Mouse (Mus musculus): ENCODE data around the gene Phtf1. TPM values are rescaled to one million over a fixed set of nuclear protein-coding genes. Genes with fewer than 3 reads are reported as not detected.

The Phtf1 gene
- polyA plus RNA-seq, 1 experiment, result 5.5 TPM

- H3K79me2 ChIP-seq (ENCODE audit: control insufficient read depth, insufficient read depth), result peaks cover 13% of the 10 kb centered on the region
- TF ChIP-seq POLR2AphosphoS2 (IDR thresholded peaks at IDR 0.05; ENCODE audit: insufficient read length, low read depth), result no peak
- TF ChIP-seq E2F4 (IDR thresholded peaks at IDR 0.05; ENCODE audit: insufficient read depth), result no peak
- no peak for TF ChIP-seq SRF (IDR thresholded peaks at IDR 0.05; ENCODE audit: control insufficient read depth, insufficient read length, low read depth)
- no peak for TF ChIP-seq POLR2A (IDR thresholded peaks at IDR 0.05; ENCODE audit: insufficient read length, low read depth)
- TF ChIP-seq TCF12 (IDR thresholded peaks at IDR 0.05; ENCODE audit: insufficient read depth, poor library complexity, severe bottlenecking), result no peak
- peaks cover 13% of the 10 kb centered on the region for H3K36me3 ChIP-seq (ENCODE audit: control insufficient read depth, insufficient read depth)
- no peak overlapping the region for H3K4me2 ChIP-seq (ENCODE audit: low read depth)
- H3K4me3 ChIP-seq, result no peak overlapping the region
- no peak overlapping the region for H3ac ChIP-seq (ENCODE audit: control insufficient read depth, insufficient read length)
- H3K27me3 ChIP-seq (ENCODE audit: control insufficient read depth, insufficient read depth, insufficient read length), result no peaks in the 10 kb centered on the region
These were observed 3.2 kb downstream of the Phtf1 start for GRCm38 (mm10) chr3:103971157-103971556.

DNA sequence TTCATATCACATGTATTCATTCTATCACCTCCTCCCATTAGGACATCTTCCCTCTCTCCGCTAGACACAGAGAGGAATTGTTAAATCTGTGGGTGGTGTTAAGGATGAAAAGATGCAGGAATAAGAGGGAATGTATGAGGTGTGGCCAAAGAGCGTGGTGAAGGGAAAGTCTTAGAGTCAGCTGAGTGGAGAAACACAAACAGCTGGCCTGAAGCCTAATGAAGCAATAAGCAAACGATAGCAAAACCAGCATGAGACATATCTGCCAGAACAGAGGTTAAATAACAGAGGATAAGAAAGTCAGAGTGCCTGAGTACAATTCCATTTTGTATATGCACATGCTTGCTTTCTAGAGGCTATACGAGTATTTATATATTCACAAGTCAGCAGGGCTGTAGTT lies 16.6 kb downstream of the Phtf1 start:
- Histone ChIP-seq H3K4me3 (no peak overlapping the region), H3K36me3 (ENCODE audit: control insufficient read depth, insufficient read depth) (peaks cover 19% of the 10 kb centered on the region), H3K27me3 (ENCODE audit: control insufficient read depth, insufficient read depth, insufficient read length) (no peaks in the 10 kb centered on the region), H3K4me2 (ENCODE audit: low read depth) (no peak overlapping the region), H3K79me2 (ENCODE audit: control insufficient read depth, insufficient read depth) (no peaks in the 10 kb centered on the region), H3ac (ENCODE audit: control insufficient read depth, insufficient read length) (no peak overlapping the region)
- TF ChIP-seq SRF (IDR thresholded peaks at IDR 0.05; ENCODE audit: control insufficient read depth, insufficient read length, low read depth) (no peak), MYOG (IDR thresholded peaks at IDR 0.05; ENCODE audit: control insufficient read depth in 1 of 3, insufficient read depth in 1 of 3, insufficient read length in 2 of 3, low read depth in 2 of 3) (no peak), TCF12 (IDR thresholded peaks at IDR 0.05; ENCODE audit: insufficient read depth, poor library complexity, severe bottlenecking) (no peak), REST (IDR thresholded peaks at IDR 0.05; ENCODE audit: insufficient read depth, insufficient read length) (no peak), MAX (IDR thresholded peaks at IDR 0.05; ENCODE audit: low read depth) (no peak), MYOD1 (IDR thresholded peaks at IDR 0.05; ENCODE audit: control insufficient read depth in 1 of 3, insufficient read length in 2 of 3, low read depth in 2 of 3) (no peak), POLR2AphosphoS2 (IDR thresholded peaks at IDR 0.05; ENCODE audit: insufficient read length, low read depth) (no peak), POLR2A (IDR thresholded peaks at IDR 0.05; ENCODE audit: insufficient read length, low read depth) (no peak), USF1 (IDR thresholded peaks at IDR 0.05; ENCODE audit: low read depth) (no peak), TCF3 (IDR thresholded peaks at IDR 0.05; ENCODE audit: insufficient read length, low read depth) (no peak), CEBPB (IDR thresholded peaks at IDR 0.05; ENCODE audit: insufficient read depth, poor library complexity, severe bottlenecking) (no peak), E2F4 (IDR thresholded peaks at IDR 0.05; ENCODE audit: insufficient read depth) (no peak)

DNA sequence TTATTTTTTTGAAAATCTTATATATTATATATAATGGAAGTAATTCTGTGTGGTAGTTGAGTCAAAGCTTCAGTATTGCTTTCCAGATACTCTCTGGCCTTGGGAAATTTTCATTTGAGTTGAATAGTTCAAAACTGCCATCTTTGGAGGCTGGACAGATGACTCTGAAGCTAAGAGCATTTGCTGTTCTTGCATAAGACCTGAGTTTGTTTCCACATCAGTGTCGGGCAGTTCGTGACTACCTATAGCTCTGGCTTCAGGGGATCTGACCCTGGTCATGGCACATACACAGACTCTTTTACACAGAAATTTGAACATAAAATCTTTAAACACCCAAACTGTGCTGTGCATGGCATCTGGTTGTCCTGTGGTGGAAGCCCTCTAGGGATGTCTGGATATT lies 17.3 kb downstream of the Phtf1 start:
- no peak overlapping the region for H3K4me2 ChIP-seq (ENCODE audit: low read depth)
- no peaks in the 10 kb centered on the region for H3K79me2 ChIP-seq (ENCODE audit: control insufficient read depth, insufficient read depth)
- no peak overlapping the region for H3ac ChIP-seq (ENCODE audit: control insufficient read depth, insufficient read length)
- H3K27me3 ChIP-seq (ENCODE audit: control insufficient read depth, insufficient read depth, insufficient read length), result no peaks in the 10 kb centered on the region
- H3K36me3 ChIP-seq (ENCODE audit: control insufficient read depth, insufficient read depth), result peaks cover 23% of the 10 kb centered on the region
- no peak for TF ChIP-seq E2F4 (IDR thresholded peaks at IDR 0.05; ENCODE audit: insufficient read depth)
- TF ChIP-seq SRF (IDR thresholded peaks at IDR 0.05; ENCODE audit: control insufficient read depth, insufficient read length, low read depth), result no peak
- no peak for TF ChIP-seq REST (IDR thresholded peaks at IDR 0.05; ENCODE audit: insufficient read depth, insufficient read length)
- TF ChIP-seq MAX (IDR thresholded peaks at IDR 0.05; ENCODE audit: low read depth), result no peak
- no peak for TF ChIP-seq MYOD1 (IDR thresholded peaks at IDR 0.05; ENCODE audit: control insufficient read depth in 1 of 3, insufficient read length in 2 of 3, low read depth in 2 of 3)
- H3K4me3 ChIP-seq, result no peak overlapping the region

DNA sequence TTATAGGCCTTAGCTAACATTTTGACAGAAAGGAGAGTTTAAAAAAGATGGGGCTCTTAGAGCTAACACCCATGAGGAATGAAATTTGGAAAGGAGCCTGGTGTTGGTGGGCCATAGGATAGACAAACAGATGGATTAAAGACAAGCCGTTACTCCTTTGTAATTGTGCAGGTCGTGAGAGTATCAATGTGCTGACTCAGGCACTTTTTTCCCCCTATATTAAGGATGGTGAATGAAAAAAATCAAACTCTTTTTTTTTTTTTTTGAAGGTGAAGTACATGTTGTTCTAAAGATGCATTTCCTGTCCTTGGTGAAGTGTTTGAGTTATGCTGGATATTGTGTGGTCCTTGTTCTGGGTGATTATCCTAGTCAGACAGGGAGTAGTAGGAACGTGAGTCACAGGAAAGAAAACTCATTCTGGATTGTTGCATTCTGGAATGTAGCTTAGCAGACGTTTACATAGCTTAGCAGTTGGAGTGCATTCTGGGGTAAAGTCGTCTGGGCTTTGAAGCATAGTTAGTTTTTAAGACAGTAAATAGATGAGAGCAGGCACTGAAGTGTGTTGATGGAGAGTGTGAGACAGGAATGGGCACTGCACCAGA lies 20.0 kb downstream of the Phtf1 start:
- no peaks in the 10 kb centered on the region for H3K79me2 ChIP-seq (ENCODE audit: control insufficient read depth, insufficient read depth)
- H3K27me3 ChIP-seq (ENCODE audit: control insufficient read depth, insufficient read depth, insufficient read length), result no peaks in the 10 kb centered on the region
- H3K4me2 ChIP-seq (ENCODE audit: low read depth), result no peak overlapping the region
- TF ChIP-seq MYOG (IDR thresholded peaks at IDR 0.05; ENCODE audit: control insufficient read depth in 1 of 3, insufficient read depth in 1 of 3, insufficient read length in 2 of 3, low read depth in 2 of 3) (no peak), POLR2A (IDR thresholded peaks at IDR 0.05; ENCODE audit: insufficient read length, low read depth) (no peak), CEBPB (IDR thresholded peaks at IDR 0.05; ENCODE audit: insufficient read depth, poor library complexity, severe bottlenecking) (no peak), MAX (IDR thresholded peaks at IDR 0.05; ENCODE audit: low read depth) (no peak), E2F4 (IDR thresholded peaks at IDR 0.05; ENCODE audit: insufficient read depth) (no peak), POLR2AphosphoS2 (IDR thresholded peaks at IDR 0.05; ENCODE audit: insufficient read length, low read depth) (no peak), SRF (IDR thresholded peaks at IDR 0.05; ENCODE audit: control insufficient read depth, insufficient read length, low read depth) (no peak), REST (IDR thresholded peaks at IDR 0.05; ENCODE audit: insufficient read depth, insufficient read length) (no peak)
- H3ac ChIP-seq (ENCODE audit: control insufficient read depth, insufficient read length), result no peak overlapping the region
- H3K36me3 ChIP-seq (ENCODE audit: control insufficient read depth, insufficient read depth), result peaks cover 38% of the 10 kb centered on the region
- no peak overlapping the region for H3K4me3 ChIP-seq

DNA sequence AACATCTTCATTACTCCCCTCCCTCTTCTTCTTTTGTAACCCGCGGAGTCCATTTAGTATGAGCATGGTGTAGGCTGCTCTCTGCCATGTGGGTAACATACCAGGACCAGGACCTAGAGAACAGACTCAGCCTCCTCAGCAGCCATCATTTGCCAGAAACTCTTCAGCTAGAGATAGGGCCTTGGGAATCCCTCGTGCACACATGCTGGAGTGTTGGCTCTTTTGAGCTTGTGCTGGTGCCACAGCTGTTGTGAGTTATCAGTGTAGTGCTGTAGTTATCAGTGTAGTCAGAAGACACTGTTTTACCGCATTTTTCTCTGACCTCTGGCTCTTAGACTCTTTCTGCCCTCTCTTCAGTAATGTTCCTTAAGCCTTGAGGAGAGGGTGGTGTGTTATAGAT lies 21.4 kb downstream of the Phtf1 start:
- no peak for TF ChIP-seq MYOG (IDR thresholded peaks at IDR 0.05; ENCODE audit: control insufficient read depth in 1 of 3, insufficient read depth in 1 of 3, insufficient read length in 2 of 3, low read depth in 2 of 3)
- TF ChIP-seq POLR2A (IDR thresholded peaks at IDR 0.05; ENCODE audit: insufficient read length, low read depth), result no peak
- TF ChIP-seq E2F4 (IDR thresholded peaks at IDR 0.05; ENCODE audit: insufficient read depth), result no peak
- TF ChIP-seq CEBPB (IDR thresholded peaks at IDR 0.05; ENCODE audit: insufficient read depth, poor library complexity, severe bottlenecking), result no peak
- TF ChIP-seq TCF3 (IDR thresholded peaks at IDR 0.05; ENCODE audit: insufficient read length, low read depth), result no peak
- no peak for TF ChIP-seq TCF12 (IDR thresholded peaks at IDR 0.05; ENCODE audit: insufficient read depth, poor library complexity, severe bottlenecking)
- TF ChIP-seq SRF (IDR thresholded peaks at IDR 0.05; ENCODE audit: control insufficient read depth, insufficient read length, low read depth), result no peak
- no peak for TF ChIP-seq MAX (IDR thresholded peaks at IDR 0.05; ENCODE audit: low read depth)
- TF ChIP-seq POLR2AphosphoS2 (IDR thresholded peaks at IDR 0.05; ENCODE audit: insufficient read length, low read depth), result no peak
- no peak for TF ChIP-seq USF1 (IDR thresholded peaks at IDR 0.05; ENCODE audit: low read depth)
- TF ChIP-seq MYOD1 (IDR thresholded peaks at IDR 0.05; ENCODE audit: control insufficient read depth in 1 of 3, insufficient read length in 2 of 3, low read depth in 2 of 3), result no peak
- no peak for TF ChIP-seq REST (IDR thresholded peaks at IDR 0.05; ENCODE audit: insufficient read depth, insufficient read length)
- H3K36me3 ChIP-seq (ENCODE audit: control insufficient read depth, insufficient read depth), result peaks cover 43% of the 10 kb centered on the region
- no peak overlapping the region for H3ac ChIP-seq (ENCODE audit: control insufficient read depth, insufficient read length)
- H3K4me2 ChIP-seq (ENCODE audit: low read depth), result no peak overlapping the region
- no peaks in the 10 kb centered on the region for H3K79me2 ChIP-seq (ENCODE audit: control insufficient read depth, insufficient read depth)
- no peaks in the 10 kb centered on the region for H3K27me3 ChIP-seq (ENCODE audit: control insufficient read depth, insufficient read depth, insufficient read length)
- H3K4me3 ChIP-seq, result no peak overlapping the region

Data from myocyte (in vitro differentiated cells).